Mouse (Mus musculus): Measurements from ENCODE around the gene Sh2d2a.
"Not testable (repeated sequence)": the region's sequence is repeated elsewhere in the genome, so short reads cannot be mapped to it uniquely, and the experiment has no call there.

Sh2d2a gene

GRCm38 (mm10) chr3:87855936-87856335 is 9.4 kb downstream of the Sh2d2a start:
- DNase-seq (ENCODE audit: low spot score): no peak

DNA sequence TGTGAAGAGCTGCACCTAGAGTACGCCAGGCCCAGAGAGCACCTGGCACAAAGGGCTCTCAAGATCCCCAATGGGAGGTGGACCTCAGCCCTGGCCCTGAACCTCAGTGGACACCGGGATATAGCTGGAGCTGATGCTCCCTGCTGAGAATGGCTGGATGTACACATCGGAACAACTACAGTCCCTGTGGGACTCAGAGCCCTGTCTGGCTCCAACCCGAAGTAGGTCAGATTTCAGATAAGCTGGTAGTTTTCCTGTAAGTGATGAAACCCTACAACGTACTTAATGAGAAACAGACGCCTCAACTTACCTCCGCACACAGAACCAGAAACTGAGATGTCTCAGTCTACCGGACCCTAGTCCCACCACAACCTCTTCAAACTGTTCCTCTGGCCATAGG is 11.1 kb downstream of the Sh2d2a start:
- DNase-seq (ENCODE audit: low spot score): no peak

DNA sequence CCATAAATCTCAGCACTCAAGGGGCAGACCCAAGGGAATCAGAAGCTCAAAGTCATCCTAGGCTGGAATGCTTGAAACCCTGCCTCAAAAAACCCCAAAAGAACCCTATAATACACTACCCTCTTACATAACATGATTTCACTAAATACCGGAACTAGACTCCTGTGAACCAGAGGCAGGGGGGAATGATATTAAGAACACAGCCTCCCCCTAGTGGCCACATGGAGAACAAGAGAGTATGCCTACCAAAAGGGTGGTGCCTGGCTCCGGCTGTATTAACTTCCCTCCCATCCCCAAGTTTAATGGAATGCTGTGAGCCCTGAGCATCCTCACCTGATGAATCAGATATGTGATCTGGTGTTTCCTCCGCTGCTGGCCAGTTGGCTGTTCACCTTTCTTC is 13.3 kb downstream of the Sh2d2a start:
- DNase-seq (ENCODE audit: low spot score): no peak

GRCm38 (mm10) chr3:87864111-87864510 is 17.6 kb downstream of the Sh2d2a start:
- not testable (repeated sequence) for DNase-seq (ENCODE audit: low spot score)

DNA sequence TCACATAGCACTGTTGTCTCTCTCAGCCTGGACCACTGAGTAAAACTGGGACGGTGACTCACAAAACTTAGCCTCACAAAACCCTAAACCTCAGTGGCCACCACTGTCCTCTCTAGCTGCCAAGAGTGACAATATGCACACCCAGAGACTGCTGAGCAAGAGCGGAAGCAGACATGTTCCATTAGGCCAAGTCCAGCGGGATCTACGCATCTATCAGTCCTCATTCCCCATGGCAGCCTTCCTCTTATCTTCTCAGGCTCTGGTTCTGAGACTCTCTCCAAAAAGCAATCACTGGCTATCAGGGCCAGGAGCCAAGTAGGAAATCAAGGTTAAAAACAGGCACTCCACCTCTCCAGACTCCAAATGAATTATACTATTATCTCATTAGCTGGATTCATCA is 31.2 kb downstream of the Sh2d2a start:
- no peak for DNase-seq (ENCODE audit: low spot score)

DNA sequence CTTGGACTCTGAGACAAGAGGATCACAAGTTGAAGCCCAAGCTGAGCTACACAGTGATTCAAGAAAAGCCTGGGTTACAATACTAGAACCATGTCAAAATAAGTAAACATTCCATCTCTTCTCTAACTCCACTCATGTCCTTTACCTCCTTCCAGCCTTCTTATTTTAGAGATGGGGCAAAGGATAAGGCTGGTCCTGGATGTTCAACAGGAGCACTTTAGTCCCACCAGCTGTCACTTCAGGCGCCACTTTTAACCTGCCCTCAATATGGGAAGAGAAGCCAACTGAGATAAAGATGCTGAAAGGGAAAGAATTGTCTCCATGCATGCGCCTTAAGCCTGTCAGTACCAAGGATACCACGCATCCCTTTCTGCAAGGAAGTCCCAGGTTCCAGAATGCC is 37.7 kb downstream of the Sh2d2a start:
- DNase-seq (ENCODE audit: low spot score): no peak

GRCm38 (mm10) chr3:87884708-87885251 is 38.2 kb downstream of the Sh2d2a start:
- DNase-seq (ENCODE audit: low spot score): no peak

- peak; percentile 39 for DNase-seq (ENCODE audit: low spot score)
Observed at GRCm38 (mm10) chr3:87885281-87886003, 38.9 kb downstream of the Sh2d2a start, which contains the start of gene Prcc. Gene Prcc (minus strand): TSS chr3:87885608.

DNA sequence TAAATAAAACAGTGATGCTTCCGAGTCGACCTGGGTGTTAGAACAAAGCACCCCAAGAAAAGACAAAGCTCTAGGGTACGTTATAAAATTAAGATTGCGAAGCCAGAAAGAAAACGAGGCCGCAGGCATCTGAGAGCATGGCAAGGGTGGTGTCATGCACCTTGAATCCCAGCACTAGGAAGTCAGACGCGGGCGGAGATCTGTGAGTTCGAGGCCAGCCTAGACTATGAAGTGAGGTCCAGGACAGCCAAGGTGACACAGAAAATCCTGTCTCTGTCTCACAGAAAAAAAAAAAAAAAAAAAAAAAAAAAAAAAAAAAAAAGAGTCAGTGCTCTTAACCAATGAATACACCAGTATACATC is 39.4 kb downstream of the Sh2d2a start:
- no peak for DNase-seq (ENCODE audit: low spot score)

DNA sequence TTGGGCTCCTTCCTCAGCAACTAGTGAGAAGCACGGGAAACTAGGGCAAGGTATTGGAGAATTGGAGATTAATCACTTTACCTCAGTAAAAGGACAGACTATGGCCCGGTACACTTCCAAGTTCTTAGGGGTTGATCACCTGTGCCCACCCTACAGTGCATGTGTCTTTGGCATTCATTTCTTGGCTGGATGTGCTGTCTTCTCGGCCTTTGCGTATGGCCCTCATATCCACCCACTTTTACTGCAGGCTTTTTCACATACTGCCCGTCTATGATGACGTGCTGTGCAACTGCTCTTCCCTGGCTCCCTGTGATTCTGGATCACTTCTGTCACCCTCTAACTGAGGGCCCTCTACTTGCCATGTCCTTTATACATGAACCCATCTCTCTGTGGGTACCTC is 39.9 kb downstream of the Sh2d2a start:
- no peak for DNase-seq (ENCODE audit: low spot score)

DNA sequence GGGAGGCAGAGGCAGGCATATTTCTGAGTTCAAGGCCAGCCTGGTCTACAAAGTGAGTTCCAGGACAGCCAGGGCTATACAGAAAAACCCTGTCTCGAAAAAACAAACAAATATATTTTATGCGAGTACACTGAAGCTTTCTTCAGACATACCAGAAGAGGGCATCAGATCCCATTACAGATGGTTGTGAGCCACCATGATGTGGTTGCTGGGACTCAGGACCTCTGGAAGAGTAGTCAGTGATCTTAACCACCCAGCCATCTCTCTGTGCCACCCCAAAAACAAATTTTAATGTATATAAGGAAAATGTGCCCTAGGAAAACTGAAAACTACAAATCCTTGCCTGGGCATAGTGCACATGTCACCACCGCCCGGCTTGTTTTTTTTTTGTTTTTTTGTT is 40.8 kb downstream of the Sh2d2a start:
- DNase-seq (ENCODE audit: low spot score): not testable (repeated sequence)

DNA sequence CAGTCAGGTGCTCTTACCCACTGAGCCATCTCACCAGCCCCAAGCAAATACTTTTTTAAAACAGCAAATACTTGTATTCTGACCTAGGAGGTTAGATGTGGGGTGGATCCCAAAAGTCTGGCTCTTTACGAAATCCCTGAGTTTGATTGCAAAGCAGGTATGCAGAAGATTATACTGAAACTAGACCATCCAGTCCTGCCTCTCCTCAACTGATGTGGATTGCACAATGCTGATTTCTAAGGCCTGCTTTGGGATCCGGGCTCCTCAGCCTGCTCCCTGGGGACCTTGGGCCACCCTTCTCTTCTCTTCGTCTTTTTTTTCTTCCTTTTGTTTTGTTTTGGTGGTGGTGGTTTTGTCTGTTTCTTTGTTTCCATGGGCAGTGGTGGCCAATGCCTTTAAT is 44.9 kb downstream of the Sh2d2a start:
- no peak for DNase-seq (ENCODE audit: low spot score)

DNA sequence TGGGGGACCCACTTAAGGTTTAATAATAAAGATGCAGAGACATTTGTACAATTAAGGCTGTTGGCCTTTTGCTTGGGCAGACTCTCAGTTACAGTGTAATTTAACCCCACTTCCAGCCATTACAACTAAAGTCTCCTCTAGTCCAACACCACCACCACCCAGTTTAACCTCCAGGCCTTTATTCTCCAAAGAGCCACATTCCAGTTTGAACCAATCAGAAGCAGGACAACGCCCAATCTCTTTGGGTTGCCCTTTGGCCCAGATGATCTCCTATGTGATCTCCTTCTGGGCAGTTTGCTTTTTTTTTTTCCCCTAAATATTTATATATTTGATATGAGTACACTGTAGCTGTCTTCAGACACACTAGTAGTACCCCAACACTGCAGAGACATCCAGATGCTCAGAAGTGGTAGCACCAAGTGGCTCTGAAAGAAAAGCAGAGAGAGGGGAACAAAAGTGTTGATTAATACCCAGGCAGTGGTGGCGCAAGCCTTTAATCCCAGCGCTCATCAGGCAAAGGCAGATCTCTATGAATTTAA is 46.9 kb downstream of the Sh2d2a start:
- DNase-seq (ENCODE audit: low spot score): no peak

- no peak for DNase-seq (ENCODE audit: low spot score)
Observed at GRCm38 (mm10) chr3:87899266-87899665, 52.7 kb downstream of the Sh2d2a start.

- DNase-seq (ENCODE audit: low spot score): no peak
Observed at GRCm38 (mm10) chr3:87899776-87900175, 53.2 kb downstream of the Sh2d2a start.

DNA sequence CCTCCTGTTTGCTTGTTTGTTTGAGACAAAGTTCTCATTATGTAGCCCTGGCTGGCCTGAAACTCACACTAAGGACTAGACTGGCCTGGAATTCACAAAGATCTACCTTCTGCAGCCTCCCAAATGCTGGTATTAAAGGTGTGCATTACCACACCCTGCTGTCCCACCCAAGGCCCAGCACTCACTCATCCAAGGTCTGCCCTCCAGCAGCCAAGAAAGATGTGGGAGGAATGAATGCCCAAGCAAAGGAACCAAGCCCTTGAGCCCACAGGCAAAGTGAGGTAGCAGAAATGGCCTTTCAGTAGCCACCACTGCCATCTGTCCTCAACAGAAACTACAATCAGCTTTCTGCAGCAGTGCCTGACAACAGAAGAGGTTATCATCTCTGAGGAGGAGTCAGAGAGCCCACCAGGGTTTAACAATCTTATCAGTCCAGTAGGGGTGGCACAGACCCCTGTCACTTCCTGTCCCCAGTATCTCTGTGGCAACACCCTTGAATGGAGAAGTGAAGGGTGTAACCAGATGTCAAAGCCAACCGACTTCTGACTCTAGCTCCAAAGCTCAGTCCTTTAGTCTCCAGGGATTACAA is 54.6 kb downstream of the Sh2d2a start:
- no peak for DNase-seq (ENCODE audit: low spot score)

DNA sequence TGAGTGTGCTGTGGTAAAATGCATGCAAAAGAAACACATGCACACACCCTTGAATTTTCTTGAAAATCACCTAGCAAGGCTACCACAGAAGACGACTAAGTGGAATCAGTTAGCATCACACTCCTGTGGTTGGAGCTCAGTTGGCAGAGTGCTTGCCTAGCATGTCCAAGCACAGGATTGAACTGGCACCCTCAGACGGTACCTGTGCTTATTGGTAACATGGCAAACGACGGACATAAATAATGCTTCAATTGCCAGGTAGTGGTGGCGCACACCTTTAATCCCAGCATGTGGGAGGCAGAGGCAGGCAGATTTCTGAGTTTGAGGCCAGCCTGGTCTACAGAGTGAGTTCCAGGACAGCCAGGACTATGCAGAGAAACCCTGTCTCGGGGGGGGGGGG is 55.4 kb downstream of the Sh2d2a start:
- not testable (repeated sequence) for DNase-seq (ENCODE audit: low spot score)

DNA sequence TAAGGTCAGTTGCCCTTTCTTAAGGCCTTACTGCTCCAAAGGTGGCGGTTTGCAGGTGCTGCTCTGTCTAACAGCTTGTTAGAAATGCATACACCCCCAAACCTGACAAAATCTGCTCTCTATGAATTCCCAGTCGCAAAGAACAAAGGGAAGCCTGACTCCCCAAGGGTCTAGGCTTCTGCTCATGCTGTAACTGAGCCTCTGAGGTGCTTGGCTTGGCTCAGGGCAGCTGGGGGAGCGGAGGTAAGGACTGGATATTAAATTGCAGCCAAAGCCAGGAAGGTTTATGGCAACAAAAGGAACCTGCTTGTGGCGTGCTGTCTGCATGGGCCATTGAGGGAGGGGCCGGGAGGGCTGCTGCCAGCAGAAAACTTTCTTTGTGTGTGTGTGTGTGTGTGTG is 57.3 kb downstream of the Sh2d2a start:
- DNase-seq (ENCODE audit: low spot score): no peak
